Mouse (Mus musculus) heart, adult 2 months (tissue): ENCODE data around the gene Samd13.

Experiments
- CTCF ChIP-seq: fragments of 200-600 bp; IDR thresholded peaks from 2 replicates; pipeline ENCODE4 v1.8.1; 2022; ENCODE audit warnings: antibody characterized with exemption, mild to moderate bottlenecking, moderate library complexity
- EP300 ChIP-seq: fragments of 200-500 bp; IDR thresholded peaks from 2 replicates; pipeline ENCODE4 v1.6.1; 2011; ENCODE audit warnings: low read depth, low read length, control low read depth; ENCODE audit not compliant: insufficient read depth
- POLR2A ChIP-seq: fragments of 200-500 bp; IDR thresholded peaks from 2 replicates; pipeline ENCODE4 v1.6.1; 2011; ENCODE audit warnings: mild to moderate bottlenecking, low read depth, low read length, control low read depth; ENCODE audit not compliant: insufficient read depth

GRCm38 (mm10) chr3:146611261-146611660 is 74.1 kb downstream of the Samd13 start:
- TF ChIP-seq CTCF (no peak), POLR2A (no peak), EP300 (no peak)
